Mouse (Mus musculus) gastrocnemius, adult 8-10 months (tissue): ENCODE measurements at regions not wholly inside any gene's neighbourhood (a gene's known extent, or its start where the extent isn't known, plus 50 kb on each side); places are given as distances from the start of the nearest gene placed in this dataset.

Experiments
- DNase-seq, 2 experiments: peaks; one replicate each; pipeline ENCODE4 v3.0.0; 2022; ENCODE audit warnings: low spot score in 2 of 2

DNA sequence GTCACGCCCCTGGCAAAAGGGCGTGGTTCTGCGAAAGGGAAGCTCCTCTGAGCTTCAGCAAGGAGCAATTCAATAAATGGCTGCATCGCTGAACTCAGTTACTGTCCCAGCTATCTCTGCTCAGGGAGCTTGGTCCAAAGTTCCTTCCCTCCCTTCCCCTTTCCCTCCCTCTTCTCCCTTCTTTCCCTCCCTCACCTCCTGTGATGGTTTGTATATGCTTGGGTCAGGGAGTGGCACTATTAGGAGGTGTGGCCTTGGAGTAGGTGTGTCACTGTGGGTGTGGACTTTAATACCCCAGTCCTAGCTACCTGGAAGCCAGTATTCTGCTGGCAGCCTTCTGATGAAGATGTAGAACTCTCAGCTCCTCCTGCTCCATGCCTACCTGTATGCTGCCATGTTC, 120.5 kb downstream of the Erv3 start:
- no peak for DNase-seq

DNA sequence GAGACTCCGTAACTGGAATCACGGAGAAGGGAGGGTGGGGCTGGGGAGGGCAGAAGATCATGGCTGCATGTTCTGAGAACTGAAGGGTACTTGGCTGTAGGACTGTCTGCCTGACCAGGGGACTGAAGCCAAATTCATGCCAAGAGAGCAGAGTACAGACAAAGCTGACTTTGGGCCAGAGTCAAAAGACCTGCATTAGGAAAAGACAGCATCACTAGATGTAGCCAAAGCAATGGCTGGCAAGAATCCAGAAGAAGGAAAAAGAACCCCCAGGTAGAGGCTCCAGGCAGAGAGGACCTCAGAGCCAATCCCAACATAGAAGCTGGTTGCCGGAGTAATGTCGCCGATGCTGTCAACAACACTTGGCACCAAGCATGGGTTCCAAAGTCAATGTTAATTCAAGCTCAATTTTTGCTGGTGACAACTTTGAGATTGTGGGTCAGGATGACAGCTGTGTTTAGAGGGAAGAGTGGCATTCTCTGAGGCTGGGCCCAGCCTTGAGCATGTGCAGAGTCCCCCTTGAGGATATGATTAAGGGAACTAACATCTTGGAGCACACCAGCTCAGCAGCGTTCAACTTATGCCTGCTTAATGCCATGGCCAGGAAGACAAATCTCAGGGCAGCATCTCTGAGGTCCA, 124.7 kb downstream of the Erv3 start:
- DNase-seq, result no peak

- no peak for DNase-seq
Observed at GRCm38 (mm10) chr2:131726533-131726932, 133.0 kb downstream of the Erv3 start.

DNA sequence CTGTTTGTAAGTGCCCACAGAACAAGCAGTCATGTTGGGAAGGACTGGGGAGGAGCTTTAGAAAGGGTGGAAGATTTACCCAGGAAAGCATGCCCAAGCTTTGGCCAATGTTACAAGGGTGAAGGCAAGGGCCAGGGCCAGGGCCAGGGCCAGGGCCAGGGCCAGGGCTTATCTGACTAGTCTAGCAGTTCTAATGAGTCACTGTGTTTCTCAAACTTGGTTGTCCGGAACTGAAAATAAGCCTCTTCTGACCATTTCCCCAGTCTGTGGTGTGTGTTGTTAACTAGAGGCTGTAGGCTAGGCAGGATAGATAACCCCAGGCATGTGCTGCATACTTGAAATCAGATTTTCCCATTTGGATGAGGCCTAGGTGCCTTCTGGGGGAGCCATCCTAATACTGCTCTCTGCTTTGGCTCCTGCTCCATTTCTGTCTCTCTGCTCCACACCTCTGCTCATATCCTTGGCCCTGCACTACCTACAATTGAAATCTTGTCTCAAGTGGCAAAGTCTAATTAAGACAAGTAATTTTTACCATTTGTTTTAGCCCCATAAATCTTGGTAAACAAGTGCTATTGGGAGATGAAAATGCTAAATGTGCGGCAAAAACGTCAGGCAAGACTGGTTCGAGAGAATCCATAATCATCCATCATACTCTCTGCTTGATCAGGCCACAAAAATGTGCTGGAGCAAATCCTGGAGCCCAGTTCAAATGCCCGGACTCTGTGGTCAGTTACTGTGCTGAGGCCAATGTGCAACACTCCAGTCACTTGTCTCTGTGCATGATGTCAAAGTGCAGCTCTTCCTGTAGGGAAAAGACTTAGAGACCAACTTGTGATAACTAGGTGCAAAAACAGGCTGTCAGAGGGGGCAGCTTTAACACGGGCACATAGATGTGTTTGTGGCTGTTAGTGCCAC, 137.7 kb downstream of the Erv3 start:
- DNase-seq, result no peak

- DNase-seq, result no peak
Observed at GRCm38 (mm10) chr2:131717561-131717960, 142.0 kb downstream of the Erv3 start.

- no peak for DNase-seq
Observed at GRCm38 (mm10) chr2:131716841-131717240, 142.7 kb downstream of the Erv3 start.

- DNase-seq, result no peak
Observed at GRCm38 (mm10) chr2:131715381-131715780, 144.2 kb downstream of the Erv3 start.

- DNase-seq, result no peak
Observed at GRCm38 (mm10) chr2:131711886-131712285, 147.7 kb downstream of the Erv3 start.

- DNase-seq, result no peak
Observed at GRCm38 (mm10) chr2:131706565-131706964, 144.5 kb upstream of the Adra1d start.

GRCm38 (mm10) chr2:131704406-131704805, 142.3 kb upstream of the Adra1d start:
- no peak for DNase-seq

DNA sequence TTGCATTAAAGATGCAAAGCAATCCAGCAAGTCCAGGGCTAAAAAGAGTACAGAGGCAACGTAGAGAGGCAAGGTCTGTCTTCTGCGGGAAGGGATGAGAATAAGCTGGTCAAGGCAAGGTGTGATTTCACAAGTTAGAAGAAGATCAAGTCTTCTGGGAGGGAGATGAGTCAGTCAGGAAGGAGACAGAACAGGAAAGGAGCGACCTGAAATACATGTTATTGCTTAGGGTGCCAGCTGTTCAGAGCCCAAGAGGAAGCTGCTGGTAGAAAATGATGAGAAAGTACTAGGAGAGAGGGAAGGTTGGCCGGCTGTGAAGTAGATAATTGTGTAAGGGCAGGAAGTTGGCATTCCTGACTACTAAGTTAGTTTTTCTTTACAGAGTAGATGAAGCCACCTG, 140.1 kb upstream of the Adra1d start:
- no peak for DNase-seq

DNA sequence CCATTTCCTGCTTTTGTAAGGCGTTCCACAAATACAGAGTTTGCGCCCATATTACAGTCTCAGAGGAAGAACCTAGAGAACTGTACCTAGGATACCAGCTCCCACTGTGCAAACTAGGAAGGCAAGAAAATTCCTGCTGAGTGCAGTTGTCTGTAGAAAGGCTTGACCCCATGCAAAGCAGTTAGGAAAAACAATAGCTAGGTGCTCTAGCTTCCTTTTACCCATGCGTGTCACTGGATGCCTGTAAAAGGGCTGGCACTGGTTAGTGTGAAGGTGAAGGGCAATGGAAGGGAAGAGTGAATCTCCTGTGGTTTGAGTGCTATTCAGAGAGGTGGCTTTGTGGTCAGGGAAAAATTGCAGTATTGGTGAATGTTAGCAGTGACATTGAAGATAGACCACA, 137.7 kb upstream of the Adra1d start:
- no peak for DNase-seq

- DNase-seq, result no peak
Observed at GRCm38 (mm10) chr2:131698008-131698965, 136.2 kb upstream of the Adra1d start.

GRCm38 (mm10) chr2:131696307-131696706, 134.2 kb upstream of the Adra1d start:
- DNase-seq, result no peak

DNA sequence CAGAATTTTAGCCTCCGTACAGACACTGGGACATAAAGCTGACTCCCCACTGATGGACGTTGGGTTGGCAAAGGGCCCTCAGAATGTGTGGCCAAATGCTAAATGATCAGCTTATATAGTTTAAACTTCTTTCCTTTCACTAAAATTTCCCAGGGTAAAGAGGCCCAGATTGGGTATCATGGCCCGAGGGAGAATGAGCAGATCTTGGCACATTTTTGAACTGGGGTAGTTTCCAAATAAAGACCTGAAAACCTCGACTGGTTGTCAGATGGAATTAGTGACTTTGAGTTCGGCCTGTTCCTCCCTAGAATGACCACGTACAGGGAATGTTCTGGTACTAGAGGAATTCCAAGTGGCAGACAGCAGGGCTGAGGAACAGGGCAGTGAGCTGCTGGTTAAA, 127.9 kb upstream of the Adra1d start:
- DNase-seq, result no peak

DNA sequence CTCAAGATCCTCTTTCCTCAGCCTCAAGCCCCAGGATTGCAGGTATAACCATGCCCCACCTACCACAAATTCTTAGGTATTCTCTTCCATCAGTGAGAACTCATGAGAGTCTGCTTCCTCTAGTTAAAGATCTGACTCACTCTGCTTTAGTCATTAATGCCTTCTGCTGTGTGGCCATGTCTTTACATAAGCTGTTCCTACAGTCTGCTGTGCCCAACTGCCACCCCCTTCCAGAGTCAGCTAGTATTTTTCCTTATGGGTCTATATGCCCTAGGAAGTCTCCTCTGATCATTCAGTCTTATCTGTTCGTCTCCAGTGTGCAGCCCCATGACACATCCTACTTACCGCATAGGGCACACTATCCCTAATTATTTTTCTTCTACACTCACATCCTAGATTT, 126.2 kb upstream of the Adra1d start:
- no peak for DNase-seq

DNA sequence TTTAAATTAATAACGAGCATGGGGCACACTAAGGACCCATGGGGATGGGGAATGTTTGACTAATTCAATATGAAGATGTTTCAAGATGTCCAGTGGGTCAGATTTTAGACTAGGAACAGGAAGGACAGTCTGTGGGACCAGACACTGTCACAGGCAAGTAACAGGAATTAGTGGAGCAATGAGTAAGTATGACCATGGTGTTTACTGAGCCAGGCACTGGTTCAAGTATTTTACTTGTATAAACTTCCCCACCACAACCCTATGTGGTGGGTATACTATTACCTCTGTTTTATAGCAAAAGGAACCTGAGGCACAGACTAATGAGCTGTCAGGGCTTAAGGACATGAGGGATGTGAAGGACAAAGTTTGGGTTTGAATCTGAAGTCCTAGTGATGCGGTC, 125.4 kb upstream of the Adra1d start:
- DNase-seq, result no peak

DNA sequence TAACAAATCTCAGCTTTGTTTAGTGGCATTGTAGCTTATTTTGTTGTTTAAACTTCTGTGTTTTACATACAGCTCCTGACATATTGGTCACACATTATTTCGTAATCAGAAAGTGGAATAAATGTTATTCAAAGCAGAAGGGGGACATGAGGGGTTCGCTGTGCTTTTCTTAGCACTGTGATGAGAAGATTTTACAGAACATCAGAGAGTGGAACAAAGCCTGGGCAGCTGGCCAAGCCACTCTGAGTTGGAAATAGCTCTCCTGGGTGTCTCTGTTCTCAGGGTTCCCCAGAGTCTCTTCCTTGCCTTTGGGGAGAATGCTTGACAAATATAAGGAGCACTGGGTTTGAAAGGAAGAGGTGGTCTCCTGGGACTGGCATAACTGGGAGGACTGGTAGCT, 124.7 kb upstream of the Adra1d start:
- peak in 1 of 2 experiments; percentile 26 for DNase-seq

DNA sequence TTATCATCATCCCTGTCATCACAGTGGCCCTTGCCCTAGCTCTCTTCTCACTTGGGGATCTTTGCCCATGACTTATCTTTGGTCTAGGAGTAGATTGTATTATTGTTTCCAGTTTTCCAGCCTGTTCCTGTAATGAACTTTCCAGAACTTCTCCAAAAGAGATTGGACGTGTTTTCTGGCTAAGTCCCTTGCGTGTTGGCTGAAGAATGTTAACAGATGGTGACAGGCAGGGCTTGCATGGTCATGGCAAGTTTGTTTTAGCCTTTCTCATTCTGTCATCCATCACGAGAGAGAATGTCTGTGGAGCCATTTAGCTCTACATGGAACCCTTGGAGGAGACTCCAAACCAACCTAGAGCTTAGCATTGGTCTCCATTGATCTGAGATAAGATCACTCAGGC, 123.2 kb upstream of the Adra1d start:
- DNase-seq, result no peak

DNA sequence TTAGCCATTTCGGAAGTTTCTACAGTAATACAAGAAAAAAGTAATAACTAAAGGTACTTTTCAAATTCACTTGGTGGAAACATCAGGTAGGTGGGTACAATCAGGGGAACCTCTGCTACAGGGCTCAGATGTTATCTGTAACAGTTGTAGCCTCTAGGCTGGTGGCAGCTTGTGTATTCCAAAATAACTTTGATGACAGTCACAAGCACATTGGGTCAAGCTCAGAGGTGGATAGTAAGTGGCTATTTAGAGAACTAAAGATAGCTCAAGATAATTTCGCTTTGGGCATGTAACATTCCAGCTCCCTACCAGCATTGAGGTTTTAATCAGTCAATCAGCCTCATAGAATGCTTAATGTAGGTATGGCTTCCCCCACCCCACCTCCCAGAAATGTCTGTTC, 121.7 kb upstream of the Adra1d start:
- DNase-seq, result no peak

DNA sequence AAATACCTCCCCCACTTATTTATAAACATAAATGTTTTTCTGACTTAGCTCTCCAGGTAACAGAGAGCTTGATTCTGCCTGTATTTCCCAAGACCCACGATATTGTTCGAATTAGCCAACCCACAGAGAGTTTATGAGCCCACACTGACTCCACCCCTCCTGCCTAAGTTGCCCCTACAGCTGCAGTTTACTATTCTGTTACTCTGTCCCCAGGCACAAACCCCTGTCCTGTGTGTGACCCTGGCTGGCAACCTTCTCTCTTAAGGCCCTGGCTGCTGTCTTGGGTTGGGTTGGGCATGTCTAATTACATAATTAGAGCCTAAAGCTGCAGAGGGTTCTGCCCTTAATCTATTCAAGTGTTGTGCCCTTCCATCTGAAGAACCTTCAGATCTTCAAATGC, 116.4 kb upstream of the Adra1d start:
- DNase-seq, result no peak

DNA sequence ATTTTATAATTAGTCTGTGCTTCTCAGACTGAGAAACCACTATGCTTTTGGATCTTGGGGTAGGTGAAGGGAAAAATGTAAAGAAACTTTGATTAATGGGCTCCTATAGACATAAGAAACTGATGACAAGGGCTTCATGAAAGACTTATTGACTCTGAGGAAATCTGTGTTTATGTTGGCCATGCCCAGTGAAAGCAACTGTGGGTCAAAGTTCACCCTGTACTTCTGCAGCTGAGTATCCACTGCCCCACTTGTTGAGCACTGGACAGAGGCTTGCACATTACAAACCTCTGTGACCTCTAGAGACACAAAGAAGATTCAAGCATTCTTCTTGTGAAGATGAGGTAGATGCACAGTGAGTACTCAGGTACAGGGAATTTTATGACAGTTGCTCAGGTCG, 114.7 kb upstream of the Adra1d start:
- DNase-seq, result no peak
